ENCODE assay signal across 14 mouse cellular contexts in the genomic region with DNA sequence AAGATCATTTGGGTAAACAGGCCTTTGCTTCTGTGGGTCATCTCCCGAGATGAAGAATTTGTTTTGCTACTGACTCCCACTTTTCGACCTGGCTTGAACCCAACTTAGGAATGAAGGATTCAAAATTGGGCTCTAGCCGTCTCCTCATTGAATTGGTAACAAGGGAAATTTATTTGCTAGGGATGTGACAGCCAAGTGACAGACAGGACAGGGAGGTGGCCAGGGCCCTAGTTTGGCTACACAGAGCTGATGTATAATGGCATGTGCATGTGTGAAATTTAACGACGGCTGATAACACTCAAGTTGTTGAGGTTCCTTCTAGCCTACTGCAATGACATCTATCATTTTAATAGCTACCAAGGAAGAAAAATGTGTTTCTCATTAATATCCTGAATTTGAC.
"Had no signal": no experiment of that assay in that cellular context is flagged by ENCODE, and none has a peak within 500 bp of the region (broad histone marks: within the 10 kb centered on the region; RNA-seq: fewer than 3 reads in every experiment).

No protein-coding gene starts in this region.

- H3K4me1 ChIP-seq: intestine, embryonic 15.5 days; limb, embryonic 12.5 days; limb, embryonic 15.5 days had no signal

- H3K27me3 ChIP-seq: intestine, embryonic 15.5 days; limb, embryonic 12.5 days; limb, embryonic 15.5 days had no signal

- H3K9me3 ChIP-seq: intestine, embryonic 15.5 days; limb, embryonic 12.5 days; limb, embryonic 15.5 days had no signal

- H3K9ac ChIP-seq: intestine, embryonic 15.5 days; limb, embryonic 12.5 days; limb, embryonic 15.5 days; liver, embryonic 14.5 days; liver, postnatal 0 days; lung, embryonic 14.5 days had no signal

- H3K4me3 ChIP-seq: intestine, embryonic 15.5 days; limb, embryonic 12.5 days; limb, embryonic 15.5 days had no signal

- H3K4me2 ChIP-seq: intestine, embryonic 15.5 days; limb, embryonic 12.5 days; limb, embryonic 15.5 days; liver, embryonic 11.5 days; lung, embryonic 14.5 days; midbrain, embryonic 11.5 days had no signal

- H3K36me3 ChIP-seq: intestine, embryonic 15.5 days; limb, embryonic 12.5 days; limb, embryonic 15.5 days had no signal

- ATAC-seq: intestine, embryonic 15.5 days; liver, postnatal 0 days; lung, postnatal 0 days had no signal

- H3K27ac ChIP-seq: intestine, embryonic 15.5 days; limb, embryonic 12.5 days; limb, embryonic 15.5 days; liver, embryonic 14.5 days; macrophage had no signal

- DNase-seq: left cerebral cortex, postnatal 4 days; liver, postnatal 0 days; lung, embryonic 14.5 days; midbrain, embryonic 14.5 days; thymus, adult 18-20 months; thymus, postnatal 36 days had no signal
